In genomic region chr1:131246433-131247395, GRCm38 (mm10) we compare ENCODE assay signal across 7 mouse cellular contexts. TPM values are rescaled to one million over a fixed set of nuclear protein-coding genes. Genes with fewer than 3 reads are reported as not detected.
DNase-seq lines count a peak whose midpoint lies in the region; ATAC-seq lines count a peak whose summit lies in the region.

No protein-coding gene starts in this region.

- peak; percentile 30 to 49 for DNase-seq in B cell, adult 2 months
- peak; percentile 62 for DNase-seq in ES-CJ7 (ENCODE audit: low read depth, low spot score)
- DNase-seq in embryo, embryonic 10.5 days (ENCODE audit: low spot score): peak; percentile 76
- DNase-seq in heart, postnatal 14 days: peak; percentile 36 to 61
- peak; percentile 44 to 59 for DNase-seq in layer of hippocampus, postnatal 14 days (ENCODE audit: low spot score in 2 of 2)
- peak; percentile 33 for DNase-seq in thymus, postnatal 14 days

- ATAC-seq in megakaryocyte, adult 5-6 weeks (ENCODE audit: poor library complexity, severe bottlenecking): 0 out of 2 replicates have a peak, but pooled peaks have one; percentile 23

- intact Hi-C loops in heart, postnatal 14 days (cut with DNase I): loop anchor here (1.0 kb wide), 1 partner anchor 65 kb away; no protein-coding TSS in a partner anchor

RNA-seq across cellular contexts. Expression of gene Rassf5, which starts 1.7 kb away (rescaled TPM):
- total RNA-seq in heart, postnatal 14 days (2021): 1 to 10 TPM; 2.4 to 5.1 TPM
- 10 to 100 TPM; 20.4 to 22.8 TPM for total RNA-seq in layer of hippocampus, postnatal 14 days (2021)
- 81.7 and 97.9 TPM in 2 replicates for total RNA-seq in megakaryocyte, adult 5-6 weeks (2015)
- 99.6 and 110 TPM in 2 replicates for total RNA-seq in megakaryocyte, adult 5-6 weeks (2017)

RNA-seq across cellular contexts. Expression of gene Ikbke, which starts 32.7 kb away (rescaled TPM):
- 1 to 10 TPM; 2.2 to 3.0 TPM for total RNA-seq in heart, postnatal 14 days (2021)
- 1 to 10 TPM; 3.0 to 3.9 TPM for total RNA-seq in layer of hippocampus, postnatal 14 days (2021)
- total RNA-seq in megakaryocyte, adult 5-6 weeks (2015): 18.6 and 28.4 TPM in 2 replicates
- 24.1 and 24.9 TPM in 2 replicates for total RNA-seq in megakaryocyte, adult 5-6 weeks (2017)

Comparison
In these comparisons a context has a peak if more than half of its experiments do, and no peak if none do; other contexts are left out.
1. Peak in every context shown above with its lines: DNase-seq and ATAC-seq.
2. RNA of gene Ikbke, which starts 32.7 kb away (total RNA-seq): 18.6 to 28.4 TPM in megakaryocyte, adult 5-6 weeks; 3.0 to 3.9 TPM in layer of hippocampus, postnatal 14 days and 2.2 to 3.0 TPM in heart, postnatal 14 days; every median in the first group is over 4 times any median in the second.